Mouse (Mus musculus) liver, embryonic 14.5 days (tissue): Measurements from ENCODE around the gene Srpk2. TPM values are rescaled to one million over a fixed set of nuclear protein-coding genes. Genes with fewer than 3 reads are reported as not detected.
"Not testable (repeated sequence)": the region's sequence is repeated elsewhere in the genome, so short reads cannot be mapped to it uniquely, and the experiment has no call there.

Experiments used
- ATAC-seq: fragments of 200-750 bp; cut with Nextera tagmentation; 2 replicates; pipeline ENCODE4 v1.8.0; 2017; ENCODE audit warnings: moderate number of reproducible peaks, mild to moderate bottlenecking, moderate library complexity; ENCODE audit not compliant: insufficient read depth
- DNase-seq, 3 experiments: peaks; one replicate each; pipeline ENCODE4 v3.0.0-alpha.2; 2012 to 2013; ENCODE audit warnings: low read depth in 3 of 3, low spot score in 3 of 3
- H3K27ac ChIP-seq: fragments of 300-500 bp; sonication (generic); 2 replicates; pipeline ENCODE4 v1.5.1; 2014; ENCODE audit warnings: moderate library complexity, mild to moderate bottlenecking, control low read depth, inconsistent platforms
- H3K27me3 ChIP-seq: fragments of 300-500 bp; sonication (generic); 2 replicates; pipeline ENCODE4 v1.6.1; 2014; ENCODE audit warnings: mild to moderate bottlenecking, low read length, moderate library complexity; ENCODE audit not compliant: control insufficient read depth, insufficient read depth
- H3K36me3 ChIP-seq: fragments of 300-500 bp; sonication (generic); replicated peaks from 2 replicates; pipeline ENCODE4 v1.6.1; 2014; ENCODE audit warnings: low read depth; ENCODE audit not compliant: control insufficient read depth, insufficient read depth
- H3K4me1 ChIP-seq, 2 experiments: fragments of 200-500 bp in 1 of 2; fragments of 300-500 bp in 1 of 2; sonication (generic) in 1 of 2; replicated peaks; 2 replicates each; pipeline ENCODE4 v1.6.1; 2012 to 2014; ENCODE audit warnings: antibody characterized with exemption in 1 of 2, inconsistent platforms in 1 of 2, low read length in 1 of 2; ENCODE audit not compliant: control insufficient read depth in 2 of 2, insufficient read depth in 2 of 2
- H3K4me2 ChIP-seq: fragments of 300-500 bp; sonication (generic); 2 replicates; pipeline ENCODE4 v1.6.1; 2014; ENCODE audit warnings: low read depth, mild to moderate bottlenecking, control low read depth, moderate library complexity
- H3K4me3 ChIP-seq, 2 experiments: fragments of 200-500 bp in 1 of 2; fragments of 300-500 bp in 1 of 2; sonication (generic) in 1 of 2; 2 replicates each; pipeline ENCODE4 v1.5.1; 2012 to 2014; ENCODE audit warnings: low read depth in 2 of 2, low read length in 2 of 2, mild to moderate bottlenecking in 2 of 2, control low read depth in 1 of 2, inconsistent platforms in 1 of 2, moderate library complexity in 1 of 2; ENCODE audit not compliant: insufficient read depth in 1 of 2
- H3K9ac ChIP-seq: fragments of 300-500 bp; sonication (generic); replicated peaks from 2 replicates; pipeline ENCODE4 v1.6.1; 2014; ENCODE audit warnings: mild to moderate bottlenecking, control low read depth, moderate library complexity
- H3K9me3 ChIP-seq: fragments of 300-500 bp; sonication (generic); 2 replicates; pipeline ENCODE4 v1.6.1; 2016; ENCODE audit warnings: low read length, mixed read lengths; ENCODE audit not compliant: control insufficient read depth
- CTCF ChIP-seq: IDR thresholded peaks from 2 replicates; pipeline ENCODE4 v1.5.1; 2016; ENCODE audit warnings: antibody characterized with exemption, low read depth, control low read depth
- EP300 ChIP-seq: IDR thresholded peaks from 2 replicates; pipeline ENCODE4 v1.6.1; 2016; ENCODE audit warnings: antibody characterized with exemption, low read depth
- WGBS: fragments of 180-500 bp; shearing (Covaris S2); extraction: QIAGEN DNeasy Blood & Tissue Kit; methylation state at CpG from one replicate; pipeline ENCODE4 v1.1.7; 2014; ENCODE audit not compliant: insufficient replicate concordance; 5-methylcytosine and 5-hydroxymethylcytosine counted together
- polyA plus RNA-seq, 2 experiments: library from polyadenylated mRNA; depleted of rRNA in 1 of 2; stranded (reverse) in 1 of 2; unstranded in 1 of 2; fragments of >200 nt; fragmentation: Nextera tagmentation in 1 of 2; extraction: Ambion mirVana in 1 of 2; gene quantifications; 2 replicates each; pipeline versions ENCODE4 v1.2.1 to v1.2.3; 2012 to 2014

Srpk2 gene
- polyA plus RNA-seq, 2 experiments: 3.2 to 5.4 TPM

DNA sequence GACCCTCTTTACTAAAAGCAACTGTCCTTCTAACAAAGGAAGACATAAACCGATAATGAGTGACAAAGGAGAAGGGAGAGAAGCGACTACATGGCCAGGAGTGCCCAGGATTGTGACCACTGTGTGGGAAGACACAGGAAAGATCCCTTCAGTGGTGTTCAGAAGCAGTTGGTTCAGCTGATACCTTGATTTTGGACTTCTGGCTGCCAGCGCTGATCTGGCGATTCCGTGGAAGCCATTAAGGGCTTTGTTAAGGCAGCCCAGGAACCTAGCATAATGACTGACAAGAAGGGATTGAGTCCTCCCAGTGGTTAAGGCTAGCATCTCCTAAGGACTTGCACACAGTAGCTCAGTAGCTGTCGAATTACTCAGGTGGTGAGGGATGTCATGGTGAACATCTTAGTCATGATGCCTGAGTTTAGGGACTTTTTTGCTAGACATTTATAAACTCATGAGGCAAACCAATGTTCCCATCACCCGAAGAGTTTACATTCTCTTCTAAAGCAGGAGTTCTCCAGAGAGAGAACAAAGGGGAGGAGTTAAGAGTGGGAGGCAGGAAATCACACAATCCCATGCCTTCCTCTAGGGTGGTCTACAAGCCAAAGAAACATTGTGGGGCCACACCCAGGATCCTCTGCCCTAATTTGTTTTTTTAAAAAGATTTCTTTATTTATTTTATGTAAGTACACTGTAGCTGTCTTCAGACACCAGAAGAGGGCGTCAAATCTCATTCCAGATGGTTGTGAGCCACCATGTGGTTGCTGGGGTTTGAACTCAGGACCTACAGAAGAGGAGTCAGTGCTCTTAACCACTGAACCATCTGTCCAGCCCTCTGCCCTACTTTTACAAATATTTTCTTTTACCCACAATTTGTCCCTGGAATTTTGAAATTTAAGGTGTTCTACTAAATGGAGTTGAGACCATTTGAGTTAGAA is 29.3 kb upstream of the Srpk2 start:
- H3K27ac ChIP-seq: no peak overlapping the region
- TF ChIP-seq EP300: no peak
- TF ChIP-seq CTCF: no peak
- DNase-seq: no peak
- 69% methylated on average over 8 of the region's 8 CpGs for WGBS
- peaks cover 2 to 8% of the 10 kb centered on the region in 2 experiments; a peak in 3 of 4 replicates for H3K4me1 ChIP-seq
- peaks cover 4% of the 10 kb centered on the region; the same call in 1 of the 2 replicates for H3K9me3 ChIP-seq
- H3K4me2 ChIP-seq: peak overlapping the region; percentile 76; the same call in 1 of the 2 replicates
- no peak overlapping the region for H3K4me3 ChIP-seq
- peaks cover 21% of the 10 kb centered on the region for H3K36me3 ChIP-seq
- no peaks in the 10 kb centered on the region for H3K27me3 ChIP-seq
- no peak for ATAC-seq
- H3K9ac ChIP-seq: no peak overlapping the region; the same call in 1 of the 2 replicates

DNA sequence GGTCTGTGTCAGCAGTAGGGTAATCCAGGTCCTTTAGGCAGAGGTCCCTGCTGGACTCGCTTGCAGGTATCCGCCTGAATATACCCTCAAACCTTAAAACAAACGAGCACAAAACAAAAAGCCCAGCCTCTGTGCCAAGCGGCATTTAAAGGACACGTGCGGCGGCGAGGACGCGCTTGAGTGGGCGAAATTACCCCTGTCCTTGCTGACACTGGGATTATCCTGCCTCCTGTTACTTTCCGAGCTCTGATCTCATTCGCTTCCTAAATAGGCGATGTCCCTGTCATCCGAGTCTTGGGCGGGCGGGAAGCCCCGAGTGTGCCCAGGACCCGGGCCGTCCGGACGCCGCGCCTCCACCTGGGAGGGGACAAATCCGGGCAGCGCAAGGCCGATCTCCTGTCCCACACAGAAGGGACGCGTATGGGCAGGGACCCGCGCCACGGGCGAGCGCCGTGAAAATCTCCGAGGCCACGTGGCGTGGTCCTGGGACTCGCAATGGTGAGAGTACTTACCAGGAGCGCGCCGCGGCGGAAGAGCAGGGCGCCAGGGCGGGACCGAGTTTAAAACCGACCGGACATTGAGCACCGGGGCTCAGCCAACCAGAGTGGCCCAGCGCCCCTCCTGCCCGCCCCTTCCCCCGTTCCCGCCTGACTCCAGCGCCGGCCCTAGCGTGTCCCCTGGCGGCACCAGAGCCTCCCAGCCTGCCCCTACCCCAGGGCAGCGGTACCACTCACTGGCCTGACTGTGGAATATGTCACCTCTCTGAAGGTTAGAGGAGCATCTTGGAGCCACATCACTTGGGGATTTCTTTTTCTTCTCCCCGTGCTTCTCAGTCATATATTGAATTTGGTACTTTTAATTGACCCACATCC is 27.9 kb upstream of the Srpk2 start:
- peak in 1 of 3 experiments; percentile 14 for DNase-seq
- TF ChIP-seq EP300 (no peak), CTCF (peak; percentile 52)
- Histone ChIP-seq H3K4me1 (peaks cover 0 to 2% of the 10 kb centered on the region in 2 experiments; a peak in 1 of 4 replicates), H3K36me3 (peaks cover 26% of the 10 kb centered on the region), H3K4me3 (peak overlapping the region; percentile 72 to 74), H3K4me2 (peak overlapping the region; percentile 76), H3K9ac (peak overlapping the region; percentile 75), H3K27ac (no peak overlapping the region), H3K9me3 (peaks cover 10% of the 10 kb centered on the region), H3K27me3 (no peaks in the 10 kb centered on the region)
- ATAC-seq: peak; percentile 98
- WGBS: 4% methylated on average over 57 of the region's 60 CpGs

DNA sequence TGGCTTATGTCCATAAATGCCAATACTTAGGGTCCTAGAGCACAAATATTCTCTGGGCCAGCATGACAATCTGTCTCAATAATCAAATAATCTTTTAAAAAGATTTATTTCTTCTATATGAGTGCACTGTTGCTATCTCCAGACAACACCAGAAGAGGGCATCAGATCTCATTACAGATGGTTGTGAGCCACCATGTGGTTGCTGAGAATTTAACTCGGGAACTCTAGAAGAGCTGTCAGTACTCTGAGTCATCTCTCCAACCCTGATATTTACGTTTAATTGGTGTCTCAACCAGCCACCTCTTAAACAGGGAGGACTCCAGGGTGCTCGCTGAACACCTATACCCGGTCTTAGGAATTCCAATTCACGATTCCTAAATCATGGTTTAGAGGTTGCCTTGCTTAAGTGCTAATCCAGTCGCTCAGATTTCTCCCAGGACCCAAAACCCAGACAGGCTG is 27.3 kb upstream of the Srpk2 start:
- not testable (repeated sequence) for ATAC-seq, H3K4me1 ChIP-seq, H3K27me3 ChIP-seq, H3K27ac ChIP-seq, DNase-seq
- peak overlapping the region; percentile 76 for H3K4me2 ChIP-seq
- peaks cover 33% of the 10 kb centered on the region for H3K36me3 ChIP-seq
- TF ChIP-seq CTCF: peak; percentile 8; the same call in 1 of the 2 replicates
- 50% methylated on average over 6 of the region's 6 CpGs for WGBS
- H3K9me3 ChIP-seq: peaks cover 16% of the 10 kb centered on the region
- H3K4me3 ChIP-seq: peak overlapping the region; percentile 72 to 74
- H3K9ac ChIP-seq: peak overlapping the region; percentile 75

GRCm38 (mm10) chr5:23711244-23711643 is 26.8 kb upstream of the Srpk2 start:
- no peaks in the 10 kb centered on the region for H3K27me3 ChIP-seq
- no peak for ATAC-seq
- H3K9ac ChIP-seq: no peak overlapping the region
- H3K4me1 ChIP-seq: peaks cover 0 to 2% of the 10 kb centered on the region in 2 experiments; a peak in 1 of 4 replicates
- no peak for TF ChIP-seq CTCF
- no peak for TF ChIP-seq EP300
- no peak overlapping the region for H3K4me3 ChIP-seq
- peak overlapping the region; percentile 76 for H3K4me2 ChIP-seq
- no peak for DNase-seq
- H3K27ac ChIP-seq: no peak overlapping the region
- peaks cover 16% of the 10 kb centered on the region for H3K9me3 ChIP-seq
- H3K36me3 ChIP-seq: peaks cover 35% of the 10 kb centered on the region
- 80% methylated on average over 4 of the region's 4 CpGs for WGBS
